Mouse (Mus musculus) kidney, embryonic 14.5 days (tissue): Measurements from ENCODE around the gene Gm21149. TPM values are rescaled to one million over a fixed set of nuclear protein-coding genes. Genes with fewer than 3 reads are reported as not detected.
"Not testable (repeated sequence)": the region's sequence is repeated elsewhere in the genome, so short reads cannot be mapped to it uniquely, and the experiment has no call there.

ENCODE experiments used
- ATAC-seq: fragments of 200-750 bp; cut with Nextera tagmentation; 2 replicates; pipeline ENCODE4 v1.8.0; 2017; ENCODE audit warnings: moderate number of reproducible peaks, mild to moderate bottlenecking, moderate TSS enrichment, moderate library complexity; ENCODE audit not compliant: low FRiP score, low TSS enrichment
- H3K27ac ChIP-seq: fragments of 300-500 bp; sonication (generic); 2 replicates; pipeline ENCODE4 v1.5.1; 2014; ENCODE audit warnings: low read depth, mild to moderate bottlenecking, low read length, moderate library complexity, mixed read lengths
- H3K27me3 ChIP-seq: fragments of 300-500 bp; sonication (generic); 2 replicates; pipeline ENCODE4 v1.6.1; 2014; ENCODE audit warnings: mild to moderate bottlenecking, low read length; ENCODE audit not compliant: control insufficient read depth, insufficient read depth
- H3K36me3 ChIP-seq: fragments of 300-500 bp; sonication (generic); 2 replicates; pipeline ENCODE4 v1.6.1; 2014; ENCODE audit warnings: low read length, mixed read lengths; ENCODE audit not compliant: control insufficient read depth, insufficient read depth
- H3K4me1 ChIP-seq: fragments of 300-500 bp; sonication (generic); 2 replicates; pipeline ENCODE4 v1.6.1; 2014; ENCODE audit warnings: low read length, mixed read lengths; ENCODE audit not compliant: control insufficient read depth, insufficient read depth
- H3K4me2 ChIP-seq: fragments of 300-500 bp; sonication (generic); replicated peaks from 2 replicates; pipeline ENCODE4 v1.6.1; 2014; ENCODE audit warnings: low read depth, mild to moderate bottlenecking, low read length
- H3K4me3 ChIP-seq: fragments of 300-500 bp; sonication (generic); 2 replicates; pipeline ENCODE4 v1.5.1; 2014; ENCODE audit warnings: mild to moderate bottlenecking, low read length
- H3K9ac ChIP-seq: fragments of 300-500 bp; sonication (generic); 2 replicates; pipeline ENCODE4 v1.6.1; 2014; ENCODE audit warnings: low read depth, mild to moderate bottlenecking, low read length, moderate library complexity
- H3K9me3 ChIP-seq: fragments of 300-500 bp; sonication (generic); 2 replicates; pipeline ENCODE4 v1.6.1; 2016; ENCODE audit warnings: low read length; ENCODE audit not compliant: control insufficient read depth
- WGBS: fragments of 180-500 bp; shearing (Covaris S2); extraction: QIAGEN DNeasy Blood & Tissue Kit; methylation state at CpG from one replicate; pipeline ENCODE4 v1.1.7; 2014; 5-methylcytosine and 5-hydroxymethylcytosine counted together
- polyA plus RNA-seq: library from polyadenylated mRNA; unstranded; fragments of >200 nt; fragmentation: Nextera tagmentation; extraction: Ambion mirVana; gene quantifications from 2 replicates; pipeline ENCODE4 v1.2.1, GENCODE M21; 2014

The Gm21149 gene
- polyA plus RNA-seq, 1 experiment from 2014 or later: not detected

GRCm38 (mm10) chr5:15470141-15470540 lies 6.2 kb downstream of the Gm21149 start:
- ATAC-seq, H3K4me3 ChIP-seq: not testable (repeated sequence)
- WGBS: 70% methylated on average over 1 of the region's 1 CpGs

GRCm38 (mm10) chr5:15467768-15468167 lies 8.6 kb downstream of the Gm21149 start:
- not testable (repeated sequence) for H3K27ac ChIP-seq, ATAC-seq, H3K36me3 ChIP-seq, H3K4me1 ChIP-seq, H3K9ac ChIP-seq, H3K27me3 ChIP-seq, H3K4me2 ChIP-seq, H3K4me3 ChIP-seq
- 65% methylated on average over 6 of the region's 6 CpGs for WGBS
- H3K9me3 ChIP-seq: peaks cover 18% of the 10 kb centered on the region

More at GRCm38 (mm10) chr5:15470141-15470540, 6.2 kb downstream of the Gm21149 start:
- not testable (repeated sequence) for H3K36me3 ChIP-seq, H3K9ac ChIP-seq, H3K4me1 ChIP-seq, H3K27me3 ChIP-seq, H3K27ac ChIP-seq, H3K4me2 ChIP-seq
- H3K9me3 ChIP-seq: peaks cover 14% of the 10 kb centered on the region

DNA sequence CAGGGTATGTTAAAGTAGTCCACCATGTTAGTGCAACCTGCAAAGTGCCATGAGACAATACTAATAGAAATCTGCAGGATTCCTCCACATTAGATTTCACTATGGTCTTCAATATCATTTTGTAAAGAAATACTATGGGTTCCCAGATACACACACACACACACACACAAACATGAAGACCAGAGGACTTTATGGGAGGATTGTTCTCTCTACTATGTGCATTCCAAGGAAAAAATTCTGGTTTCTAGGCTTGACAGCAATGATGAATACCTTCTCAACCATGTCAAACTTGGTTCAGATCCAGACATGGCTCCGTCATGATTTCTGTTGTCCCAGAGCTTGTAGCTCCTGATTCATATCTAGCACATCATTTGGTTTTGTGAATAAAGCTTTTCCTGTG lies 10.1 kb downstream of the Gm21149 start:
- H3K4me3 ChIP-seq, H3K4me2 ChIP-seq, ATAC-seq, H3K4me1 ChIP-seq, H3K36me3 ChIP-seq, H3K9ac ChIP-seq, H3K27me3 ChIP-seq, H3K27ac ChIP-seq: not testable (repeated sequence)
- WGBS: 53% methylated on average over 1 of the region's 1 CpGs
- H3K9me3 ChIP-seq: peaks cover 18% of the 10 kb centered on the region

DNA sequence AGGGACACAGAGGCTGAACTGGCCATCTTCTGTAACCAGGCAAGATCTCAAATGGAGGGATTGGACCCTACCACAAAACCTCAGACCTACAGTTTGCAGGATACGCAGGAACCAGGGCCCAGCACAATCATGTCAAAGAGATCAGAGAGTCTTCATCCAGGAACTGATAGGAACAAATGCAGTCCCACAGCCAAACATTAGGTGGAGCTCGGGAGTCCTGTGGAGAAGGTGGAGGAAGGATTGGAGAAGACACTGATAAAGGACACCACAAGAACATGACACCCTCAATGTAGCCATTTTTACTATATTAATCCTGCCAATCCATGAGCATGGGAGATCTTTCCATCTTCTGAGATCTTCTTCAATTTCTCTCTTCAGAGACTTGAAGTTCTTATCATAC lies 12.8 kb downstream of the Gm21149 start:
- WGBS: 30% methylated on average over 1 of the region's 2 CpGs

GRCm38 (mm10) chr5:15461613-15462012 lies 14.7 kb downstream of the Gm21149 start:
- not testable (repeated sequence) for H3K4me1 ChIP-seq, ATAC-seq, H3K27me3 ChIP-seq, H3K9ac ChIP-seq, H3K27ac ChIP-seq, H3K4me2 ChIP-seq, H3K4me3 ChIP-seq, H3K36me3 ChIP-seq
- 58% methylated on average over 8 of the region's 8 CpGs for WGBS
- H3K9me3 ChIP-seq: peaks cover 20% of the 10 kb centered on the region

More for the DNA sequence above, 12.8 kb downstream of the Gm21149 start:
- not testable (repeated sequence) for H3K4me3 ChIP-seq, H3K36me3 ChIP-seq, H3K4me1 ChIP-seq, H3K4me2 ChIP-seq, ATAC-seq, H3K27me3 ChIP-seq, H3K9ac ChIP-seq, H3K27ac ChIP-seq
- H3K9me3 ChIP-seq: peaks cover 22% of the 10 kb centered on the region

- not testable (repeated sequence) for H3K27me3 ChIP-seq, H3K4me1 ChIP-seq, H3K4me3 ChIP-seq, H3K4me2 ChIP-seq, H3K36me3 ChIP-seq, H3K27ac ChIP-seq, H3K9ac ChIP-seq, ATAC-seq
- 84% methylated on average over 3 of the region's 5 CpGs for WGBS
- peaks cover 12% of the 10 kb centered on the region; the same call in 1 of the 2 replicates for H3K9me3 ChIP-seq
These were observed 18.3 kb downstream of the Gm21149 start for GRCm38 (mm10) chr5:15457865-15458571.

Other genes starting within 250 kb of the Gm21149 start
- not detected in 2 replicates for gene Gm21190, start 52.7 kb upstream of the Gm21149 start, polyA plus RNA-seq
- not detected in 2 replicates for gene Gm21083, start 100.8 kb upstream of the Gm21149 start, polyA plus RNA-seq
- not detected in 2 replicates for gene Speer4d, start 142.5 kb upstream of the Gm21149 start, polyA plus RNA-seq
- gene 4930572O03Rik, start 180.5 kb upstream of the Gm21149 start, polyA plus RNA-seq: not detected in 2 replicates
- gene Speer4c, start 237.7 kb upstream of the Gm21149 start, polyA plus RNA-seq: not detected in 2 replicates